Mouse (Mus musculus) liver, adult (tissue): ENCODE results near the gene Tpsab1.

Source experiments
- GATA4 ChIP-seq: IDR thresholded peaks from 2 replicates; pipeline ENCODE4 v1.6.1; 2014; ENCODE audit warnings: mild to moderate bottlenecking, low read length; ENCODE audit not compliant: insufficient replicate concordance

The Tpsab1 gene

DNA sequence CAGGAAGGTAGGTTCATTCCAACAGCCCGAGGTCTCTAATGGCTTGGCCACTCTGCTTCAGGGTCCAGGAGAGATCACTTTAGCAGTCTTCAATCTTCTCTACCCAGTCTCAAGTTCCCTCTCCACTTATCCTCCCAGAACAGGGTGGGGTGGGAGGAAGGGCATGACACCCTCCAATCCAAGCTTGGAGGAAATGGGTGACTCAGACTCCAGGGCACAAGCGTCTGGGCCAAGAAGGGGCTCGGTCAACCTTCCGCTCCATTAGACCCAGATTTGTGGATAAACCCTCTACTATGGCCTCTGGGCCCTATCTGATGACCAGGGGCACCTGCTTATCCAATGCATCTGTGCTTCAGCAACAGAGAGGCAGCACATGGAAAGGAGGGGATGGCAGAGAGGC lies at the start of gene Tpsab1:
Gene Tpsab1, minus strand, starts transcription at position 101 of the 400 bp plus-strand sequence.
- no peak for TF ChIP-seq GATA4

DNA sequence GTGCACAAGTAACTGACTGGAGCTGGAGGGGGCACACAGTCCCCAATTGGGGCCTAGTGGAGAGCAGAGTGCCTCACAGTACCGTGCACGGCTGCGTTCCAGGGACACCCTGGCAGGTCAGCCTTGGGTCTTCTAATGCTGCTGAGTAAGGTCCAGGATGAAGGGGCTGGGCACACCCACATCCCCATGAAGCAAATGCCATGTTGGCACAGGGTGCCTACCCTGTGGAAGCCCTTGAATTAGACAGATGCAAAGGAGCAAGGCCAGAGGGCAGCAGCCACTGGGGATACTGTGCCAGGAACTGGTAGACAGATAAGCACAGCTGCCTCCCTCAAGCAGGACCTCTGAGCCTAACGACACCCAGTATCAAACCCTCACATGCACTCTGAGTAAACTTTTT lies 49.2 kb upstream of the Tpsab1 start:
- no peak for TF ChIP-seq GATA4

- no peak for TF ChIP-seq GATA4
Observed at GRCm38 (mm10) chr17:25374011-25374410, 28.6 kb upstream of the Tpsab1 start.

GRCm38 (mm10) chr17:25372491-25372890 lies 27.1 kb upstream of the Tpsab1 start:
- TF ChIP-seq GATA4 = no peak

- TF ChIP-seq GATA4 = no peak
Observed at GRCm38 (mm10) chr17:25368973-25369372, 23.6 kb upstream of the Tpsab1 start, which contains the start of gene Tpsg1. Gene Tpsg1, plus strand, starts transcription at chr17:25369273.

DNA sequence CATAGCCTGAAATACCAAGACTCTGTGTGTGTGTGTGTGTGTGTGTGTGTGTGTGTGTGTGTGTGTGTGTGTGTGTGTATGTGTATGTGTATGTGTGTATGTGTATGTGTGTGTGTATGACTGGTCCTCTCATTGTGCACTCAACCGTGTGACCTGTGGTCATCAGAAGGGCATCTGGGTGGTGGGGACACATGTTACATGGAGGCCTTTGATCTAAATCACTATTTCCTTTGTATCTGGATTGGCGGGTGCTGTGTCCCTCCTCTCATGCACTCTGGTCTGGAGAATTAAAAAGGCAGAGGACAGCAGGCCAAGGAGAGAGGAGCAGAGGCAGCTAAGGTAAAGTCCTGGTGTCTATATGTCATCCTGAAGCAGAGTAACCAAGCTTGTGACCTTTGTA lies 20.6 kb upstream of the Tpsab1 start, which contains the start of gene Tpsb2:
Gene Tpsb2, plus strand, starts transcription at position 301 of the 400 bp plus-strand sequence.
- TF ChIP-seq GATA4 = no peak

DNA sequence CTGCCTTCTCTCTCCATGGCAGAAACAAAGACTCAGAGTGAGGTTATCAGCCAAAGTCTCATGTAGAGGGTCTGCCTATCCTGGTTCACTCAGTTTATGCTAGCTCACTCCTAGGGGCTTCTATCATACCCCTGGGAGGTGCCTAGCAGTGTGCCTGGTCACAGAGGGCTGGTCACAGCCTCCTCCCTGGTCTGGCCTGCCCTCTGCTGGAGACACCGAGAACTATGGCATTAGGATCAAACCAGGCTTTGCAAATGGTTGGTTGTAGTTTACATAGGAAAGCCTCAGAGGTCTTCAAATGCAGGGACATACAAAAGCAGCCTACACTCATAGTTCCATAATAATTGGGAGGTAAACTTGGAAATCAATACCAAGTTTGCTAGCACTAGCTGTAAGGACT lies 18.4 kb upstream of the Tpsab1 start:
- no peak for TF ChIP-seq GATA4

DNA sequence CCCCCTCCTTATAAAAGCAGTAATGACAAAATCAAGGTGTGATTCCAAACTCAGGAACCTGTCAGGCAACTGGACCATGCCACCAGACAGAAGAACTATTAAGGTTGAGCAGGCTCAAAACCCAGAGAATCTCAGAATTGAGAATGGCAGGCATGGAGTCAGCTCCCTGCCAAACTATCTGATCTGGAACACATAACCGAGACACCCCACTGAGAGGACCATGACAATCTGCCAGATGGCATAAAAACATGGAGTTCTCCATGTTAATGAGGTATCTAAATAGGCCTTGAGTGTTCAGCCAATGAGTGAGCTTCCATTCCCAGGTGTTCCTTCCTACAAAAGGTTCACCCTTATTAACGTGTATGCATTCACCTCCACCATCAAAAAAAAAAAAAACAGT lies 15.9 kb upstream of the Tpsab1 start:
- TF ChIP-seq GATA4 = no peak

GRCm38 (mm10) chr17:25341490-25341889 lies 3.9 kb downstream of the Tpsab1 start:
- TF ChIP-seq GATA4 = no peak

GRCm38 (mm10) chr17:25340003-25340402 lies 5.4 kb downstream of the Tpsab1 start:
- TF ChIP-seq GATA4 = no peak

DNA sequence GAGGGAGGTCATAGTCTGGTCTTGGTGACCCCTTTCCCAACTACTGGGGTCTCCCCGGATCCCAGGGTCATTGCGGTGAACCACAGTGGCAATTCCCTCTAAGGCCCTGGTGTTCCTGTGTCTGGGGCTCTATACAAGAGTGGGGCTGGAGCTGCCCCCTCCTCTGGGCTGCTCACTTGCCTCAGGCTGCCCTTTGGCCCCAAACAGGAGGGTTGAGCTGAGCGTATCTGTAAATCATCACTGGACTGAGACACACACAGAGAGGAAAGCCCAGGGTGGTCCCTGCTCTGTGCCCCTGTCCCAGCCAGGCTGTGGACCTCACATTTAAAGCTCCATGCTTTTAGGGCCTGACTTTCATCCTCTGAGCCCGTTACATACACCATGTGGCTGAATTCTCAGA lies 7.1 kb downstream of the Tpsab1 start:
- no peak for TF ChIP-seq GATA4

- TF ChIP-seq GATA4 = no peak
Observed at GRCm38 (mm10) chr17:25333943-25334342, 11.4 kb downstream of the Tpsab1 start.

DNA sequence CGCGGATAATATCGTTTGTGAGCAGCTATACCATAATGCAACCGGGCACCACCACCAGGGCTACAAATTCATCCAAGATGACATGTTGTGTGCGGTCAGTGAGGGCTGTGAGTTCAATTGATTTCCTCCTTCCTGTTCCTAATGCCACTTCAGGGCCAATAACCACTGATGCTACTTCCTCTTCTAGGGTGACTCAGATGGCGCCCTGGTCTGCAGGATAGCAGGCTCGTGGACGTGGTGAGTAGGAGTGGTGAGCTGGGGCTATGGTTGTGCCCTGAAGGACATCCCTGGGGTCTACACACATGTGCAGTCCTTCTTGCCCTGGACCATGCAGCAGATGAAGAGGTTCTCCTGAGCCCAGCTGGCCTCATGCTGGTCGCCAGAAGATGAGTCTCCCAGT lies 13.0 kb downstream of the Tpsab1 start:
- no peak for TF ChIP-seq GATA4

- TF ChIP-seq GATA4 = no peak
Observed at GRCm38 (mm10) chr17:25322930-25323329, 22.4 kb downstream of the Tpsab1 start.

- no peak for TF ChIP-seq GATA4
Observed at GRCm38 (mm10) chr17:25320819-25321218, 24.5 kb downstream of the Tpsab1 start.

GRCm38 (mm10) chr17:25318354-25318753 lies 27.0 kb downstream of the Tpsab1 start, which contains the start of gene Prss29:
Gene Prss29, plus strand, starts transcription at chr17:25318654.
- no peak for TF ChIP-seq GATA4

GRCm38 (mm10) chr17:25308346-25308745 lies 37.0 kb downstream of the Tpsab1 start, which contains the start of gene Prss28:
Gene Prss28, plus strand, starts transcription at chr17:25308646.
- TF ChIP-seq GATA4 = no peak
